Mouse (Mus musculus): ENCODE data around the gene Arrdc3.

DNA sequence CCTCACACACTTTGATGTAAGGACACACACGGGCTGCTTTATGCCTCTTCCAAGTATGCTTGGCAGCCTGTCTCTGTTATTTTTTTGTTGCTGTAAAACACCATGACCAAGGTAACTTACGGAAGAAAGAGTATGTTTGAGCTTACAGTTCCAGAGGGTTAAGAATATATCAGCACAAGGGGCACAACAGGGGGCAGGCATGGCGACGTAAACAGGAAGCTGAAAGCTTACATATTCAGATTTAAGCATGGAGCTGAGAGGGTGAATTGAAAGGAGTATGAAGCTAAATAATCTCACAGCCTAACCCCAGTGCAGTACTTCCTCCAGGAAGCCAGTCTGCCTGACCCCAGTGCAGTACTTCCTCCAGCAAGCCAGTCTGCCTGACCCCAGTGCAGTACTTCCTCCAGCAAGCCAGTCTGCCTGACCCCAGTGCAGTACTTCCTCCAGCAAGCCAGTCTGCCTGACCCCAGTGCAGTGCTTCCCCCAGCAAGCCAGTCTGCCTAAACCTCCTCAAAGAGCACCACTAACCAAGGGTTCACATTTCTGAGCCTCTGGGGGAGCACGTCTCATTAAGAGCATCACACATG lies 49.7 kb downstream of the Arrdc3 start:
- TF ChIP-seq CTCF (IDR thresholded peaks at IDR 0.05; ENCODE audit: low read depth) (no peak), EP300 (IDR thresholded peaks at IDR 0.05; ENCODE audit: low read depth) (no peak)

Measured in liver, embryonic 14.5 days (tissue).